Mouse (Mus musculus) lung, adult 2 months (tissue): ENCODE data around the gene Cep57l1.

Experiments
- CTCF ChIP-seq: fragments of 200-500 bp; IDR thresholded peaks from 2 replicates; pipeline ENCODE4 v1.5.1; 2011; ENCODE audit warnings: mild to moderate bottlenecking, low read length, control low read depth; ENCODE audit not compliant: insufficient read depth
- POLR2A ChIP-seq: fragments of 200-500 bp; IDR thresholded peaks from 2 replicates; pipeline ENCODE4 v1.6.1; 2011; ENCODE audit warnings: low read depth, mild to moderate bottlenecking, control low read depth, low read length, borderline replicate concordance; ENCODE audit errors: extremely low read depth

DNA sequence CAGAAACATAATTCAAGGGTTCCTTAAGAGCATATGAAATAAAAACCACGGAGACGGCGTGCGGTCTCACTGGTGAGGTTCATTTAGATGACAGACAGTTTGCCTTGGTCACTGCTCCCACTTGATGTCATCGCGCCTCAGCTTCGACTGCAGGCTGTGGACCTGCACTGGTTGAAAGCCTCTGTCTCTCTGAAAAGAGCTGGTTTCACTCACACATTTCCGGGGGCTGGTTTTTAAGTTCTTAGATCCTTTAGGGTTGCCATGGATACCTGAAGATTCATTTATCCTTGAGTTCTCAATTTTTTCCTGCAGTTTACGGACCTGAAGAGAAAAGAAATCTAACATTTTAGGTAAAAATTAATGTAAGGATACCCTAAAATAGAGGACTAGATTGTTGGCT is 90.1 kb downstream of the Cep57l1 start:
- TF ChIP-seq CTCF (no peak), POLR2A (no peak)
